Mouse (Mus musculus) limb, embryonic 14.5 days (tissue): ENCODE measurements around the gene Tmem132b. TPM values are rescaled to one million over a fixed set of nuclear protein-coding genes. Genes with fewer than 3 reads are reported as not detected.
"Not testable (repeated sequence)": the region's sequence is repeated elsewhere in the genome, so short reads cannot be mapped to it uniquely, and the experiment has no call there.

Experiments
- ATAC-seq: fragments of 200-750 bp; cut with Nextera tagmentation; 2 replicates; pipeline ENCODE4 v1.8.0; 2017; ENCODE audit warnings: low read depth, moderate number of reproducible peaks, moderate TSS enrichment; ENCODE audit not compliant: low FRiP score
- DNase-seq: peaks from one replicate; pipeline ENCODE4 v3.0.0-alpha.2; 2015; ENCODE audit warnings: low spot score
- H3K27ac ChIP-seq: fragments of 300-500 bp; sonication (generic); replicated peaks from 2 replicates; pipeline ENCODE4 v1.5.1; 2014; ENCODE audit warnings: low read depth, mild to moderate bottlenecking, low read length, moderate library complexity, mixed read lengths
- H3K27me3 ChIP-seq: fragments of 300-500 bp; sonication (generic); 2 replicates; pipeline ENCODE4 v1.6.1; 2014; ENCODE audit warnings: low read length, mixed read lengths; ENCODE audit not compliant: control insufficient read depth, insufficient read depth
- H3K36me3 ChIP-seq: fragments of 300-500 bp; sonication (generic); 2 replicates; pipeline ENCODE4 v1.6.1; 2014; ENCODE audit warnings: mild to moderate bottlenecking, low read length, moderate library complexity, mixed read lengths; ENCODE audit not compliant: control insufficient read depth, insufficient read depth
- H3K4me1 ChIP-seq: fragments of 300-500 bp; sonication (generic); 2 replicates; pipeline ENCODE4 v1.6.1; 2014; ENCODE audit warnings: antibody characterized with exemption, low read length, mixed read lengths; ENCODE audit not compliant: control insufficient read depth, insufficient read depth
- H3K4me2 ChIP-seq: fragments of 300-500 bp; sonication (generic); replicated peaks from 2 replicates; pipeline ENCODE4 v1.6.1; 2014; ENCODE audit warnings: low read depth, mild to moderate bottlenecking, low read length, moderate library complexity; ENCODE audit not compliant: severe bottlenecking
- H3K4me3 ChIP-seq: fragments of 300-500 bp; sonication (generic); replicated peaks from 2 replicates; pipeline ENCODE4 v1.5.1; 2014; ENCODE audit warnings: low read length
- H3K9ac ChIP-seq: fragments of 300-500 bp; sonication (generic); 2 replicates; pipeline ENCODE4 v1.6.1; 2014; ENCODE audit warnings: mild to moderate bottlenecking, low read depth, low read length, moderate library complexity; ENCODE audit not compliant: severe bottlenecking
- H3K9me3 ChIP-seq: fragments of 300-500 bp; sonication (generic); 2 replicates; pipeline ENCODE4 v1.6.1; 2016; ENCODE audit warnings: low read length; ENCODE audit not compliant: control insufficient read depth
- POLR2A ChIP-seq: fragments of 200-500 bp; IDR thresholded peaks from 2 replicates; pipeline ENCODE4 v1.8.0; 2012; ENCODE audit warnings: inconsistent platforms, mild to moderate bottlenecking, moderate library complexity, borderline replicate concordance; ENCODE audit not compliant: insufficient read depth, insufficient read length; ENCODE audit errors: extremely low read depth
- WGBS: fragments of 180-500 bp; shearing (Covaris S2); extraction: QIAGEN DNeasy Blood & Tissue Kit; methylation state at CpG from one replicate; pipeline ENCODE4 v1.1.7; 2014; 5-methylcytosine and 5-hydroxymethylcytosine counted together
- polyA plus RNA-seq, 2 experiments: library from polyadenylated mRNA; depleted of rRNA in 1 of 2; stranded (reverse) in 1 of 2; unstranded in 1 of 2; fragments of >200 nt; fragmentation: Nextera tagmentation in 1 of 2; extraction: Ambion mirVana in 1 of 2; gene quantifications; 2 replicates each; pipeline versions ENCODE4 v1.2.1 to v1.2.3; 2012 to 2014

The Tmem132b gene
- polyA plus RNA-seq, 2 experiments, result 0.28 to 0.36 TPM

GRCm38 (mm10) chr5:125487375-125488115 lies 44.0 kb upstream of the Tmem132b start:
- no peak for ATAC-seq
- H3K4me3 ChIP-seq, result no peak overlapping the region
- 83% methylated on average over 11 of the region's 11 CpGs for WGBS
- DNase-seq, result no peak
- no peaks in the 10 kb centered on the region for H3K4me1 ChIP-seq
- no peak for TF ChIP-seq POLR2A
- no peaks in the 10 kb centered on the region for H3K9me3 ChIP-seq
- H3K27ac ChIP-seq, result no peak overlapping the region
- H3K4me2 ChIP-seq, result no peak overlapping the region
- no peaks in the 10 kb centered on the region for H3K27me3 ChIP-seq
- H3K36me3 ChIP-seq, result peaks cover 46% of the 10 kb centered on the region
- no peak overlapping the region for H3K9ac ChIP-seq

- ATAC-seq, result no peak
- no peak for TF ChIP-seq POLR2A
- Histone ChIP-seq H3K4me3 (no peak overlapping the region), H3K27ac (no peak overlapping the region), H3K36me3 (peaks cover 45% of the 10 kb centered on the region), H3K4me2 (no peak overlapping the region), H3K9ac (no peak overlapping the region), H3K27me3 (no peaks in the 10 kb centered on the region), H3K4me1 (no peaks in the 10 kb centered on the region), H3K9me3 (no peaks in the 10 kb centered on the region)
- no peak for DNase-seq
- WGBS, result 69% methylated on average over 4 of the region's 4 CpGs
Measured at GRCm38 (mm10) chr5:125488116-125488455, 43.5 kb upstream of the Tmem132b start.

- 89% methylated on average over 5 of the region's 5 CpGs for WGBS
- H3K4me1 ChIP-seq, ATAC-seq, H3K27ac ChIP-seq, H3K9me3 ChIP-seq, H3K4me3 ChIP-seq, DNase-seq, H3K4me2 ChIP-seq, H3K9ac ChIP-seq, H3K27me3 ChIP-seq: not testable (repeated sequence)
- peaks cover 46% of the 10 kb centered on the region for H3K36me3 ChIP-seq
Measured at GRCm38 (mm10) chr5:125488953-125489352, 42.6 kb upstream of the Tmem132b start.

GRCm38 (mm10) chr5:125491107-125491506 lies 40.5 kb upstream of the Tmem132b start:
- Histone ChIP-seq H3K4me1 (no peaks in the 10 kb centered on the region), H3K9me3 (no peaks in the 10 kb centered on the region), H3K4me2 (no peak overlapping the region), H3K9ac (no peak overlapping the region), H3K27ac (no peak overlapping the region), H3K4me3 (no peak overlapping the region), H3K27me3 (no peaks in the 10 kb centered on the region), H3K36me3 (peaks cover 51% of the 10 kb centered on the region)
- ATAC-seq, result no peak
- no peak for DNase-seq
- WGBS, result 95% methylated on average over 10 of the region's 10 CpGs
- no peak for TF ChIP-seq POLR2A

GRCm38 (mm10) chr5:125492379-125493092 lies 39.0 kb upstream of the Tmem132b start:
- Histone ChIP-seq H3K27me3 (no peaks in the 10 kb centered on the region), H3K4me1 (no peaks in the 10 kb centered on the region), H3K36me3 (peaks cover 45% of the 10 kb centered on the region), H3K4me3 (no peak overlapping the region), H3K9me3 (no peaks in the 10 kb centered on the region), H3K27ac (no peak overlapping the region), H3K4me2 (no peak overlapping the region), H3K9ac (no peak overlapping the region)
- ATAC-seq, result no peak
- TF ChIP-seq POLR2A, result no peak
- 72% methylated on average over 17 of the region's 17 CpGs for WGBS
- no peak for DNase-seq
